ENCODE assay signal across 24 mouse cellular contexts in the genomic region with DNA sequence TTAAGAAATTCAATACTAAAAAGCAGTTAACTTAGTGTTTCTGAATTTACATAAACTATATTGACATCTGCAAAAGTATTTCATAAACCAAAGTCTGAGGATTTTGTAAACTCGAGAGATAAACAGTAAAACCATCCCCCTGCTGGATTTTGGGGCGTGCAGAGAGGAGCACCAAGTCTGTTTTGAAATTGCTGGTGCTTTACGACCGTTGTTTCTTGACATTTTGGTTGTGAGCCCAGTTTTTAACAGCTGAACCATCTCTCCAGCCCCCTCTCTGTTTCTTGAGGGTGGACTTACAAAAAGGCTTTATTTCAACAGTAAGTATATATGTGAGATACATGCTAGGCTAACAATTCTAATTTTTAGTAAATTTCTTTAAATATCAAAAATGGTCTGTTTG.
"Had no signal": no experiment of that assay in that cellular context is flagged by ENCODE, and none has a peak within 500 bp of the region (broad histone marks: within the 10 kb centered on the region; RNA-seq: fewer than 3 reads in every experiment).

No protein-coding gene starts in this region.

- H3K4me3 ChIP-seq: gastrocnemius, adult 2 months; heart, embryonic 10.5 days; heart, embryonic 12.5 days; hindbrain, embryonic 10.5 days; hindbrain, embryonic 12.5 days; intestine, embryonic 15.5 days; kidney, embryonic 15.5 days; layer of hippocampus, adult 2 months; left cerebral cortex, adult 2 months; limb, embryonic 10.5 days; limb, embryonic 12.5 days had no signal

- DNase-seq: gastrocnemius, adult 2 months; gastrocnemius, postnatal 10 days; gastrocnemius, postnatal 25 days; heart, adult 18-20 months; heart, postnatal 10 days; heart, postnatal 4 days; kidney, adult 18-20 months; kidney, adult 9 months; kidney, postnatal 10 days; kidney, postnatal 25 days had no signal

- H3K9me3 ChIP-seq: heart, embryonic 10.5 days; hindbrain, embryonic 10.5 days; hindbrain, embryonic 12.5 days; intestine, embryonic 15.5 days; kidney, embryonic 15.5 days; limb, embryonic 10.5 days; limb, embryonic 12.5 days had no signal

- H3K27ac ChIP-seq: gastrocnemius, adult 2 months; heart, embryonic 10.5 days; hindbrain, embryonic 10.5 days; hindbrain, embryonic 12.5 days; hindbrain, embryonic 14.5 days; intestine, embryonic 15.5 days; kidney, embryonic 15.5 days; layer of hippocampus, adult 2 months; left cerebral cortex, adult 2 months; limb, embryonic 10.5 days; limb, embryonic 12.5 days had no signal

- ATAC-seq: hindbrain, embryonic 16.5 days; inflammation-experienced regulatory T-cells, adult 6 months; intestine, embryonic 15.5 days; intestine, postnatal 0 days had no signal

- H3K4me1 ChIP-seq: heart, embryonic 10.5 days; heart, embryonic 12.5 days; hindbrain, embryonic 10.5 days; hindbrain, embryonic 12.5 days; intestine, embryonic 15.5 days; kidney, embryonic 15.5 days; limb, embryonic 10.5 days; limb, embryonic 12.5 days had no signal

- H3K9ac ChIP-seq: heart, embryonic 12.5 days; hindbrain, embryonic 12.5 days; hindbrain, embryonic 14.5 days; intestine, embryonic 15.5 days; kidney, embryonic 15.5 days; limb, embryonic 12.5 days had no signal

- H3K27me3 ChIP-seq: heart, embryonic 12.5 days; hindbrain, embryonic 12.5 days; intestine, embryonic 15.5 days; kidney, embryonic 15.5 days; limb, embryonic 12.5 days had no signal

- H3K36me3 ChIP-seq: hindbrain, embryonic 12.5 days had no signal

- H3K4me2 ChIP-seq: heart, embryonic 12.5 days; hindbrain, embryonic 12.5 days; hindbrain, embryonic 14.5 days; intestine, embryonic 15.5 days; kidney, embryonic 15.5 days; limb, embryonic 12.5 days had no signal
